Mouse (Mus musculus): ENCODE data around the gene Ppp5c.

The Ppp5c gene

GRCm38 (mm10) chr7:16988405-16988804 is 39.3 kb downstream of the Ppp5c start:
- no peak for DNase-seq (ENCODE audit: low read depth, low spot score)
- H3K36me3 ChIP-seq (ENCODE audit: control insufficient read depth, insufficient read depth, low read length, poor library complexity, severe bottlenecking), result no peaks in the 10 kb centered on the region
- H3K27me3 ChIP-seq (ENCODE audit: control insufficient read depth, insufficient read depth, low read length, poor library complexity, severe bottlenecking), result no peaks in the 10 kb centered on the region

- Histone ChIP-seq H3K27me3 (ENCODE audit: control insufficient read depth, insufficient read depth, low read length, poor library complexity, severe bottlenecking) (no peaks in the 10 kb centered on the region), H3K36me3 (ENCODE audit: control insufficient read depth, insufficient read depth, low read length, poor library complexity, severe bottlenecking) (no peaks in the 10 kb centered on the region)
- DNase-seq (ENCODE audit: low read depth, low spot score), result no peak
Observed at GRCm38 (mm10) chr7:16987541-16988149, 40.1 kb downstream of the Ppp5c start.

GRCm38 (mm10) chr7:16982859-16983568 is 44.7 kb downstream of the Ppp5c start, which contains the start of gene Gm42372:
Gm42372 (plus strand) TSS chr7:16983086.
- DNase-seq (ENCODE audit: low read depth, low spot score), result peak; percentile 75
- H3K36me3 ChIP-seq (ENCODE audit: control insufficient read depth, insufficient read depth, low read length, poor library complexity, severe bottlenecking), result no peaks in the 10 kb centered on the region
- no peaks in the 10 kb centered on the region for H3K27me3 ChIP-seq (ENCODE audit: control insufficient read depth, insufficient read depth, low read length, poor library complexity, severe bottlenecking)

- H3K27me3 ChIP-seq (ENCODE audit: control insufficient read depth, insufficient read depth, low read length, poor library complexity, severe bottlenecking), result no peaks in the 10 kb centered on the region
- peak; percentile 29 for DNase-seq (ENCODE audit: low read depth, low spot score)
- H3K36me3 ChIP-seq (ENCODE audit: control insufficient read depth, insufficient read depth, low read length, poor library complexity, severe bottlenecking), result no peaks in the 10 kb centered on the region
Observed at GRCm38 (mm10) chr7:16980348-16980747, 47.4 kb downstream of the Ppp5c start.

- Histone ChIP-seq H3K36me3 (ENCODE audit: control insufficient read depth, insufficient read depth, low read length, poor library complexity, severe bottlenecking) (no peaks in the 10 kb centered on the region), H3K27me3 (ENCODE audit: control insufficient read depth, insufficient read depth, low read length, poor library complexity, severe bottlenecking) (no peaks in the 10 kb centered on the region)
- no peak for DNase-seq (ENCODE audit: low read depth, low spot score)
Observed at GRCm38 (mm10) chr7:16978593-16978992, 49.1 kb downstream of the Ppp5c start.

- Histone ChIP-seq H3K27me3 (ENCODE audit: control insufficient read depth, insufficient read depth, low read length, poor library complexity, severe bottlenecking) (no peaks in the 10 kb centered on the region), H3K36me3 (ENCODE audit: control insufficient read depth, insufficient read depth, low read length, poor library complexity, severe bottlenecking) (no peaks in the 10 kb centered on the region)
- no peak for DNase-seq (ENCODE audit: low read depth, low spot score)
Observed at GRCm38 (mm10) chr7:16978173-16978572, 49.6 kb downstream of the Ppp5c start.

GRCm38 (mm10) chr7:16976298-16976697 is 51.4 kb downstream of the Ppp5c start:
- Histone ChIP-seq H3K36me3 (ENCODE audit: control insufficient read depth, insufficient read depth, low read length, poor library complexity, severe bottlenecking) (no peaks in the 10 kb centered on the region), H3K27me3 (ENCODE audit: control insufficient read depth, insufficient read depth, low read length, poor library complexity, severe bottlenecking) (no peaks in the 10 kb centered on the region)
- no peak for DNase-seq (ENCODE audit: low read depth, low spot score)

- H3K27me3 ChIP-seq (ENCODE audit: control insufficient read depth, insufficient read depth, low read length, poor library complexity, severe bottlenecking), result no peaks in the 10 kb centered on the region
- no peaks in the 10 kb centered on the region for H3K36me3 ChIP-seq (ENCODE audit: control insufficient read depth, insufficient read depth, low read length, poor library complexity, severe bottlenecking)
- DNase-seq (ENCODE audit: low read depth, low spot score), result no peak
Observed at GRCm38 (mm10) chr7:16974018-16974417, 53.7 kb downstream of the Ppp5c start.

GRCm38 (mm10) chr7:16971160-16971559 is 56.6 kb downstream of the Ppp5c start:
- H3K36me3 ChIP-seq (ENCODE audit: control insufficient read depth, insufficient read depth, low read length, poor library complexity, severe bottlenecking), result no peaks in the 10 kb centered on the region
- DNase-seq (ENCODE audit: low read depth, low spot score), result no peak
- no peaks in the 10 kb centered on the region for H3K27me3 ChIP-seq (ENCODE audit: control insufficient read depth, insufficient read depth, low read length, poor library complexity, severe bottlenecking)

GRCm38 (mm10) chr7:16968414-16968813 is 59.3 kb downstream of the Ppp5c start:
- Histone ChIP-seq H3K36me3 (ENCODE audit: control insufficient read depth, insufficient read depth, low read length, poor library complexity, severe bottlenecking) (no peaks in the 10 kb centered on the region), H3K27me3 (ENCODE audit: control insufficient read depth, insufficient read depth, low read length, poor library complexity, severe bottlenecking) (no peaks in the 10 kb centered on the region)
- no peak for DNase-seq (ENCODE audit: low read depth, low spot score)

- no peaks in the 10 kb centered on the region for H3K27me3 ChIP-seq (ENCODE audit: control insufficient read depth, insufficient read depth, low read length, poor library complexity, severe bottlenecking)
- no peak for DNase-seq (ENCODE audit: low read depth, low spot score)
Observed at GRCm38 (mm10) chr7:16961678-16962077, 66.0 kb downstream of the Ppp5c start.

GRCm38 (mm10) chr7:16959539-16960187 is 68.1 kb downstream of the Ppp5c start, which contains the start of gene Pnmal1:
Pnmal1 (plus strand) TSS chr7:16959679.
- no peak for DNase-seq (ENCODE audit: low read depth, low spot score)

More at GRCm38 (mm10) chr7:16961678-16962077, 66.0 kb downstream of the Ppp5c start:
- H3K36me3 ChIP-seq (ENCODE audit: control insufficient read depth, insufficient read depth, low read length, poor library complexity, severe bottlenecking), result no peaks in the 10 kb centered on the region

GRCm38 (mm10) chr7:16956410-16957265 is 71.1 kb downstream of the Ppp5c start:
- Histone ChIP-seq H3K36me3 (ENCODE audit: control insufficient read depth, insufficient read depth, low read length, poor library complexity, severe bottlenecking) (no peaks in the 10 kb centered on the region), H3K27me3 (ENCODE audit: control insufficient read depth, insufficient read depth, low read length, poor library complexity, severe bottlenecking) (no peaks in the 10 kb centered on the region)
- no peak for DNase-seq (ENCODE audit: low read depth, low spot score)

More at GRCm38 (mm10) chr7:16959539-16960187, 68.1 kb downstream of the Ppp5c start, which contains the start of gene Pnmal1:
- H3K27me3 ChIP-seq (ENCODE audit: control insufficient read depth, insufficient read depth, low read length, poor library complexity, severe bottlenecking), result no peaks in the 10 kb centered on the region
- H3K36me3 ChIP-seq (ENCODE audit: control insufficient read depth, insufficient read depth, low read length, poor library complexity, severe bottlenecking), result no peaks in the 10 kb centered on the region

- DNase-seq (ENCODE audit: low read depth, low spot score), result no peak
- H3K36me3 ChIP-seq (ENCODE audit: control insufficient read depth, insufficient read depth, low read length, poor library complexity, severe bottlenecking), result no peaks in the 10 kb centered on the region
- H3K27me3 ChIP-seq (ENCODE audit: control insufficient read depth, insufficient read depth, low read length, poor library complexity, severe bottlenecking), result no peaks in the 10 kb centered on the region
Observed at GRCm38 (mm10) chr7:16955712-16956111, 72.0 kb downstream of the Ppp5c start.
